Mouse (Mus musculus) hindbrain, embryonic 15.5 days (tissue): Measurements from ENCODE around the gene Pla2g2e. TPM values are rescaled to one million over a fixed set of nuclear protein-coding genes. Genes with fewer than 3 reads are reported as not detected.

Experiments
- ATAC-seq: fragments of 200-750 bp; cut with Nextera tagmentation; 2 replicates; pipeline ENCODE4 v1.8.0; 2017; ENCODE audit warnings: low read depth, moderate number of reproducible peaks, moderate TSS enrichment; ENCODE audit not compliant: low FRiP score
- H3K27ac ChIP-seq: fragments of 300-500 bp; sonication (generic); replicated peaks from 2 replicates; pipeline ENCODE4 v1.5.1; 2015; ENCODE audit warnings: mild to moderate bottlenecking, inconsistent platforms
- H3K27me3 ChIP-seq: fragments of 300-500 bp; sonication (generic); 2 replicates; pipeline ENCODE4 v1.6.1; 2015; ENCODE audit warnings: control low read depth, inconsistent platforms
- H3K36me3 ChIP-seq: fragments of 300-500 bp; sonication (generic); 2 replicates; pipeline ENCODE4 v1.6.1; 2015; ENCODE audit warnings: control low read depth, inconsistent platforms
- H3K4me1 ChIP-seq: fragments of 300-500 bp; sonication (generic); replicated peaks from 2 replicates; pipeline ENCODE4 v1.6.1; 2015; ENCODE audit warnings: control low read depth, inconsistent platforms
- H3K4me2 ChIP-seq: fragments of 300-500 bp; sonication (generic); 2 replicates; pipeline ENCODE4 v1.6.1; 2015; ENCODE audit warnings: moderate library complexity, mild to moderate bottlenecking, inconsistent platforms
- H3K4me3 ChIP-seq: fragments of 300-500 bp; sonication (generic); 2 replicates; pipeline ENCODE4 v1.5.1; 2015; ENCODE audit warnings: mild to moderate bottlenecking, inconsistent platforms
- H3K9ac ChIP-seq: fragments of 300-500 bp; sonication (generic); 2 replicates; pipeline ENCODE4 v1.6.1; 2015; ENCODE audit warnings: inconsistent platforms
- H3K9me3 ChIP-seq: fragments of 300-500 bp; sonication (generic); 2 replicates; pipeline ENCODE4 v1.6.1; 2016; ENCODE audit warnings: control low read depth, inconsistent platforms
- WGBS: fragments of 180-500 bp; shearing (Covaris S2); methylation state at CpG from one replicate; pipeline ENCODE4 v1.1.7; 2015; 5-methylcytosine and 5-hydroxymethylcytosine counted together
- polyA plus RNA-seq: library from polyadenylated mRNA; unstranded; fragments of >200 nt; fragmentation: Nextera tagmentation; extraction: Ambion mirVana; gene quantifications from 2 replicates; pipeline ENCODE4 v1.2.1, GENCODE M21; 2015

Pla2g2e gene
- polyA plus RNA-seq, 1 experiment from 2014 or later, result not detected

DNA sequence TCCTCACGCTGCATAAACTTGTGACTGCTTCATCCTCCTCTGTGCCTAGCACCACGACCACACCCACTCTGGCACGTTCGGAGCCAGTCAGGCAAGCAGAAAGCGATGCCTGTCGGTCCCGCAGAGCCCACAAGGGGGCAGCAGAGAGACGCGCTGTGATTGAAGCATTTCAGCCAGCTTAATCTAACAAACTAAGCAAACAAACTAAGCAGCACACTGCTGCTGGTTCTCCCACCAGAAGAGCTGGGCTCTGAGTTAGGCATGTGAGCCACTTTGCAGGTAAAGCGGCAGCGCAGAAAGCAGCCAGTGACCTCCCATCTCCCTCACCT lies 44.4 kb downstream of the Pla2g2e start:
- peak; percentile 88 for ATAC-seq
- no peaks in the 10 kb centered on the region for H3K9me3 ChIP-seq
- peaks cover 11% of the 10 kb centered on the region; the same call in 1 of the 2 replicates for H3K4me1 ChIP-seq
- 0 out of 2 replicates have a peak overlapping the region, but pooled peaks have one; percentile 34 for H3K9ac ChIP-seq
- peak overlapping the region; percentile 23; the same call in 1 of the 2 replicates for H3K27ac ChIP-seq
- H3K4me3 ChIP-seq, result peak overlapping the region; percentile 33
- no peaks in the 10 kb centered on the region for H3K36me3 ChIP-seq
- WGBS, result 2% methylated on average over 11 of the region's 11 CpGs
- no peaks in the 10 kb centered on the region for H3K27me3 ChIP-seq
- H3K4me2 ChIP-seq, result peak overlapping the region; percentile 61

GRCm38 (mm10) chr4:138925561-138925960 lies 47.8 kb downstream of the Pla2g2e start:
- Histone ChIP-seq H3K4me3 (no peak overlapping the region), H3K4me1 (peaks cover 11% of the 10 kb centered on the region; the same call in 1 of the 2 replicates), H3K4me2 (no peak overlapping the region), H3K36me3 (no peaks in the 10 kb centered on the region), H3K9me3 (no peaks in the 10 kb centered on the region), H3K27ac (no peak overlapping the region), H3K27me3 (no peaks in the 10 kb centered on the region), H3K9ac (no peak overlapping the region)
- no peak for ATAC-seq
- WGBS, result 50% methylated on average over 2 of the region's 2 CpGs

Other genes with a start within 250 kb of the Pla2g2e start
- 1.7 and 2.0 TPM in 2 replicates for gene Vwa5b1, start 242.1 kb upstream of the Pla2g2e start, polyA plus RNA-seq
- gene Pla2g2c, start 153.2 kb upstream of the Pla2g2e start, polyA plus RNA-seq, result 0.51 and 0.54 TPM in 2 replicates
- 3.7 and 4.3 TPM in 2 replicates for gene Ubxn10, start 140.8 kb upstream of the Pla2g2e start, polyA plus RNA-seq
- gene Pla2g2f, start 120.3 kb upstream of the Pla2g2e start, polyA plus RNA-seq, result 0.09 TPM in 1 of 2 replicates, not detected in the other
- gene Pla2g2d, start 102.2 kb upstream of the Pla2g2e start, polyA plus RNA-seq, result 0.64 and 0.93 TPM in 2 replicates
- gene Pla2g5, start 14.5 kb upstream of the Pla2g2e start, polyA plus RNA-seq, result 0.39 and 0.64 TPM in 2 replicates
- gene Gm13030, start 4.0 kb upstream of the Pla2g2e start, polyA plus RNA-seq, result not detected in 2 replicates
- 2.3 and 2.8 TPM in 2 replicates for gene Otud3, start 36.0 kb downstream of the Pla2g2e start, polyA plus RNA-seq
- gene Rnf186, start 89.2 kb downstream of the Pla2g2e start, polyA plus RNA-seq, result 0.12 and 0.17 TPM in 2 replicates
- gene Tmco4, start 94.9 kb downstream of the Pla2g2e start, polyA plus RNA-seq, result 1.0 TPM in 2 replicates
- gene Htr6, start 197.6 kb downstream of the Pla2g2e start, polyA plus RNA-seq, result 0.43 and 0.83 TPM in 2 replicates
- gene Nbl1, start 215.1 kb downstream of the Pla2g2e start, polyA plus RNA-seq, result 53.9 and 55.2 TPM in 2 replicates